Mouse (Mus musculus) forebrain, embryonic 14.5 days (tissue): Measurements from ENCODE around the gene Galns. TPM values are rescaled to one million over a fixed set of nuclear protein-coding genes. Genes with fewer than 3 reads are reported as not detected.

Experiments used
- ATAC-seq: fragments of 200-750 bp; cut with Nextera tagmentation; 2 replicates; pipeline ENCODE4 v1.8.0; 2017; ENCODE audit warnings: mild to moderate bottlenecking, moderate library complexity
- DNase-seq: peaks from one replicate; pipeline ENCODE4 v3.0.0-alpha.2; 2015; ENCODE audit warnings: low spot score
- H3K27ac ChIP-seq: fragments of 300-500 bp; sonication (generic); 2 replicates; pipeline ENCODE4 v1.5.1; 2014; ENCODE audit warnings: low read depth, mild to moderate bottlenecking, control low read depth, low read length, moderate library complexity
- H3K27me3 ChIP-seq: fragments of 300-500 bp; sonication (generic); replicated peaks from 2 replicates; pipeline ENCODE4 v1.6.1; 2014; ENCODE audit warnings: low read length, control low read depth, mixed read lengths; ENCODE audit not compliant: control insufficient read depth, insufficient read depth
- H3K36me3 ChIP-seq: fragments of 300-500 bp; sonication (generic); 2 replicates; pipeline ENCODE4 v1.6.1; 2014; ENCODE audit warnings: low read length, control low read depth; ENCODE audit not compliant: control insufficient read depth, insufficient read depth
- H3K4me1 ChIP-seq: fragments of 300-500 bp; sonication (generic); 2 replicates; pipeline ENCODE4 v1.6.1; 2014; ENCODE audit warnings: antibody characterized with exemption, low read length, control low read depth; ENCODE audit not compliant: control insufficient read depth, insufficient read depth
- H3K4me2 ChIP-seq: fragments of 300-500 bp; sonication (generic); 2 replicates; pipeline ENCODE4 v1.6.1; 2014; ENCODE audit warnings: mild to moderate bottlenecking, control low read depth, low read length
- H3K4me3 ChIP-seq: fragments of 300-500 bp; sonication (generic); 2 replicates; pipeline ENCODE4 v1.5.1; 2014; ENCODE audit warnings: low read depth, low read length, control low read depth
- H3K9ac ChIP-seq: fragments of 300-500 bp; sonication (generic); 2 replicates; pipeline ENCODE4 v1.6.1; 2014; ENCODE audit warnings: mild to moderate bottlenecking, low read length, control low read depth, moderate library complexity
- H3K9me3 ChIP-seq: fragments of 300-500 bp; sonication (generic); replicated peaks from 2 replicates; pipeline ENCODE4 v1.6.1; 2016; ENCODE audit warnings: low read length, control low read depth, mixed read lengths; ENCODE audit not compliant: control insufficient read depth
- WGBS: fragments of 180-500 bp; shearing (Covaris S2); extraction: QIAGEN DNeasy Blood & Tissue Kit; methylation state at CpG from one replicate; pipeline ENCODE4 v1.1.7; 2014; 5-methylcytosine and 5-hydroxymethylcytosine counted together
- polyA plus RNA-seq: library from polyadenylated mRNA; unstranded; fragments of >200 nt; fragmentation: Nextera tagmentation; extraction: Ambion mirVana; gene quantifications from 2 replicates; pipeline ENCODE4 v1.2.1, GENCODE M21; 2014

The Galns gene
- polyA plus RNA-seq, 1 experiment from 2014 or later: 3.5 TPM

DNA sequence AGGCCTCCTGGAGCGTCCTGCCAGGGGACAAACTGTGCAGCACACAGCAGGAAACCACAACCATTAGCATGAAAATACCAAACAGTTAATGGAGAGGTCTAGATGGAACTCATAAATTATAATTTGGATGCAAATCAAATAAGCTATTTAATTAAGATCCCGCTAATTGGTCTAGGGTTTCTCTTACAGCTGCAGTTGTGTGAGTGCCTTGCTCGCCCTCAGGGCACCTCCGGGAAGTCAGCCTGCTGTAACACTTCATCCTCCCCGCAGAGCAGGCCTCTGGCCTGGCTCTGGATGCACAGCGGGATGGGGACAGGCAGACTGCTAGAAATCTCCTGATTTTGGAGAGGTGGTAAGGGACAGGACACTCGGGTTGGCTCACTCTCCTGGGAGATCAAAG, 25.1 kb downstream of the Galns start:
- Histone ChIP-seq H3K36me3 (no peaks in the 10 kb centered on the region), H3K9me3 (no peaks in the 10 kb centered on the region), H3K27me3 (no peaks in the 10 kb centered on the region), H3K27ac (no peak overlapping the region), H3K4me2 (no peak overlapping the region), H3K4me3 (no peak overlapping the region), H3K9ac (no peak overlapping the region), H3K4me1 (peaks cover 5% of the 10 kb centered on the region; the same call in 1 of the 2 replicates)
- 17% methylated on average over 7 of the region's 7 CpGs for WGBS
- ATAC-seq: 0 out of 2 replicates have a peak, but pooled peaks have one; percentile 34
- DNase-seq: peak; percentile 61

DNA sequence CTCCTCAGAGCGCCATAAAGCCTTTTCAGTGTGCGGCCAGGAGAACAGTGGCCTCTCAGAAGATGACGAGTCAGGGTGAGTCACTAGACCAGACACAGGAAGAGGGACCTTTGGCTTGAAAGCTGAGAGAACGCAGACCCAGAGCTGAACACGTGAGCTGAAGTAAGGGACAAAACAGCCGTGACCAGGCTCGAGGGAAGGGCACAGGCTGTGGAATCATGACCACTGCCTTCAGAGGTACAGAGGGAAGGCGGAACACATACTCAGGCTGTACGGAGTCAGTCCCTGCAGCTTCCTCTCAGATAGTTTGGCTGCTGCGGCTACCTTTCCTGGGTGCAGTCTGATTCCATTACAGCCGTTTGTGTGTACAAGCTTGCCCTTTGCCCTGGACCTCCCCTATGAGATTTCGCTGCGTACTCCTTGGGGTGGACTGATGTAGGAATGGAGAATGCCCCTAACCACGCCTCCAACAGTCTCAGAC, 25.8 kb downstream of the Galns start:
- H3K36me3 ChIP-seq: no peaks in the 10 kb centered on the region
- H3K9me3 ChIP-seq: no peaks in the 10 kb centered on the region
- H3K27ac ChIP-seq: no peak overlapping the region
- H3K27me3 ChIP-seq: no peaks in the 10 kb centered on the region
- WGBS: 80% methylated on average over 14 of the region's 14 CpGs
- peaks cover 5% of the 10 kb centered on the region; the same call in 1 of the 2 replicates for H3K4me1 ChIP-seq
- H3K4me3 ChIP-seq: no peak overlapping the region
- H3K9ac ChIP-seq: no peak overlapping the region
- DNase-seq (no peak), ATAC-seq (no peak)
- no peak overlapping the region for H3K4me2 ChIP-seq

- 82% methylated on average over 9 of the region's 9 CpGs for WGBS
- Histone ChIP-seq H3K4me1 (peaks cover 5% of the 10 kb centered on the region; the same call in 1 of the 2 replicates), H3K9me3 (no peaks in the 10 kb centered on the region), H3K4me2 (no peak overlapping the region), H3K9ac (no peak overlapping the region), H3K27ac (no peak overlapping the region), H3K27me3 (no peaks in the 10 kb centered on the region), H3K36me3 (no peaks in the 10 kb centered on the region), H3K4me3 (no peak overlapping the region)
- ATAC-seq (no peak), DNase-seq (no peak)
These were observed 26.3 kb downstream of the Galns start for GRCm38 (mm10) chr8:122584981-122585380.

- Histone ChIP-seq H3K4me3 (no peak overlapping the region), H3K4me1 (peaks cover 11% of the 10 kb centered on the region), H3K36me3 (no peaks in the 10 kb centered on the region), H3K9ac (no peak overlapping the region), H3K27me3 (no peaks in the 10 kb centered on the region), H3K4me2 (no peak overlapping the region), H3K27ac (no peak overlapping the region), H3K9me3 (no peaks in the 10 kb centered on the region)
- DNase-seq (no peak), ATAC-seq (no peak)
- WGBS: 78% methylated on average over 14 of the region's 15 CpGs
These were observed 30.3 kb downstream of the Galns start for GRCm38 (mm10) chr8:122580926-122581325.

GRCm38 (mm10) chr8:122579196-122579595, 32.1 kb downstream of the Galns start:
- no peak for ATAC-seq
- 0 out of 2 replicates have a peak overlapping the region, but pooled peaks have one; percentile 17 for H3K9ac ChIP-seq
- peaks cover 15% of the 10 kb centered on the region for H3K4me1 ChIP-seq
- H3K9me3 ChIP-seq: no peaks in the 10 kb centered on the region
- H3K36me3 ChIP-seq: 0 out of 2 replicates have a peak, but pooled peaks cover 6% of the 10 kb centered on the region
- H3K27me3 ChIP-seq: no peaks in the 10 kb centered on the region
- WGBS: 20% methylated on average over 7 of the region's 7 CpGs
- no peak overlapping the region for H3K27ac ChIP-seq
- no peak for DNase-seq
- no peak overlapping the region for H3K4me3 ChIP-seq
- H3K4me2 ChIP-seq: no peak overlapping the region

DNA sequence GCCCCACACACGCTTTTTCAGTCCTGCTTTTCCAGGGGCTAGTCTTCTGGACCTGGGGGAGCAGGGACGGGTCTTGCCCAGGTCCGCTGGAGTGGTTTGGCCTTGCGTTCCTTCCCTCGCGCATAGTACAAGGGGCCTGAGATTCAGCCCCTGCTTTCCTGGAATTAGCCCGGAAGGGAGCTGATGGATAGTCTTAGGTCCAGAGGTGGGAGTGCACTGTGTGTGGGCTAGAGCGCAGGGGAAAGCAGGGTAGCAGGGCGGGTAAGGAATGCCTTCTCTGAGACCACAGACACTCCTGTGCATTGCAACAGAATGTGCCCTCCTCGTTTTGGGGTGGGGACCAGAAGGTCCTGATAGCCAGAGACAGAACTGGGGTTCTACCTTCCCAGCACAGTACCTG, 34.1 kb downstream of the Galns start:
- Histone ChIP-seq H3K27ac (peak overlapping the region; percentile 14; the same call in 1 of the 2 replicates), H3K9ac (peak overlapping the region; percentile 82), H3K4me3 (peak overlapping the region; percentile 51), H3K27me3 (no peaks in the 10 kb centered on the region), H3K9me3 (no peaks in the 10 kb centered on the region), H3K4me2 (peak overlapping the region; percentile 83), H3K4me1 (peaks cover 15% of the 10 kb centered on the region), H3K36me3 (peaks cover 13% of the 10 kb centered on the region)
- DNase-seq (no peak), ATAC-seq (peak; percentile 30)
- 44% methylated on average over 10 of the region's 10 CpGs for WGBS

DNA sequence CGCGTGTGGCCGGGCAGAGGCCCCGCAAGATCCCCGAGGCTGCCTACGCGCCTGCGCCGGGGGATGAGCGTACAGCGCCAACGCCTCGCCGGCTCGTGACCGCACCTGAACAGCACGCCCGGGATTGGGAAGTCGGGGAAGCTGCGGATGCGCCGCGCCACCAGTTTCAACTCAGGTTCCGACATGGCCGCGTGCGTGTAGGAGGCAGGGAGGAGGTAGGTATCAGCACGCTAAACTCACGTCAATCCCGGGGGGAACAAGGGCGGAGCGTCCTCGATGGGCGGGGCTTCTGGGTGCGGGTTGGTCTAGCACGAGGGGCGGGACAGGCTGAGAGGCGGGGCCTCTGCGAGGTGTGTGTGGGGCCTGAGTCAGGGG, 34.6 kb downstream of the Galns start, which contains the start of gene Aprt:
Gene Aprt, minus strand, starts transcription at position 262 of the 375 bp plus-strand sequence.
- under 1% methylated on average over 39 of the region's 39 CpGs for WGBS
- DNase-seq (peak; percentile 95), ATAC-seq (peak; percentile 94)
- peaks cover 15% of the 10 kb centered on the region for H3K4me1 ChIP-seq
- peak within 1 kb of the TSS; percentile 82 for H3K9ac ChIP-seq
- H3K36me3 ChIP-seq: peaks cover 18% of the 10 kb centered on the region
- peak within 1 kb of the TSS; percentile 83 for H3K4me2 ChIP-seq
- H3K27me3 ChIP-seq: no peaks in the 10 kb centered on the region
- H3K4me3 ChIP-seq: peak within 1 kb of the TSS; percentile 51
- H3K27ac ChIP-seq: peak within 1 kb of the TSS; percentile 50; the same call in 1 of the 2 replicates
- H3K9me3 ChIP-seq: no peaks in the 10 kb centered on the region

DNA sequence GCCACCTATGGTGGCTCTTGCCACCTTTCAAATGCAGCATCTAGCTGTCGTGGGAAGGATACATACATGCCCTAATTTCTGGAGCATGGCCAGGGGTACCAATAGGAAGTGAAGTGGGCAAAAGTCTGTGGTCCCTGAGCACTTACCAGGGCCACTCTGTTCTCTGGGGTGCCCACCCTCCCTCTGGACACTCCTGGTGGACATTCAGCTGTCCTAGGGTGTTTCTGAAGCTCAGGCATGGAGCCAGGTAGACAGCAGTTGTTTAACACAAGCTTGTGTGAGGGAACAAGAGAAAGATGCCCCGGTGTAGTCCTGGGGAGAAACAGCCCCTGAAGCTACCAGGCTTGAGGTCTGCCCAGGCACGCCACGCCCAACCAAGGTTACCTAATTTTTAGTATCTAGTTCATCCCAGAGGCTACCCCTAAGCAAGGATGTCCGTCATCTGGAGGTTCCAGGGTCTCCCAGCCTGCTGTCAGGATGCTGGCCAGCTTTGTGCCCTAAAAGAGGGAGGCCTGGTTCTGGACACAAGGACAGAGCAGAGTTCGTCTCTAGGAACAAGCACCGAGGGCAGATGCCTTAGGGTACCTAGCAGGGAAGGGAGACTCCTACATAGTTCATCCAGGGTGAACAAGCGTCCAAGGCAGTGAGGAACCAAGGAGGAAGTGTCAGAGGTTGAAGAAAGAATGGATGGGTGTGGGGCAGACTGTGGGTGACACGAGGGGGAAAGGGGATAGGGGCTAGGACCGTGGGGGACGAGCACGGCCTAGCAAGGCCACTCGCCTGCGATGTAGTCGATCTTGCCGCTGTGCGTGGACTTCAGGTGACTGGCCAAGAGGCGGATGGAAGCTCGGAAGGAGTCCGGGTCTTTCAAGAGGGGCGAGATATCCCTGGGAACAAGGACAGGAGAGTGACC, 35.3 kb downstream of the Galns start:
- Histone ChIP-seq H3K4me3 (peak overlapping the region; percentile 51), H3K4me2 (peak overlapping the region; percentile 83), H3K4me1 (peaks cover 15% of the 10 kb centered on the region), H3K9me3 (no peaks in the 10 kb centered on the region), H3K27me3 (no peaks in the 10 kb centered on the region), H3K36me3 (peaks cover 25% of the 10 kb centered on the region), H3K27ac (peak overlapping the region; percentile 50; the same call in 1 of the 2 replicates), H3K9ac (peak overlapping the region; percentile 82)
- DNase-seq (no peak), ATAC-seq (peak; percentile 35)
- WGBS: 18% methylated on average over 21 of the region's 21 CpGs

DNA sequence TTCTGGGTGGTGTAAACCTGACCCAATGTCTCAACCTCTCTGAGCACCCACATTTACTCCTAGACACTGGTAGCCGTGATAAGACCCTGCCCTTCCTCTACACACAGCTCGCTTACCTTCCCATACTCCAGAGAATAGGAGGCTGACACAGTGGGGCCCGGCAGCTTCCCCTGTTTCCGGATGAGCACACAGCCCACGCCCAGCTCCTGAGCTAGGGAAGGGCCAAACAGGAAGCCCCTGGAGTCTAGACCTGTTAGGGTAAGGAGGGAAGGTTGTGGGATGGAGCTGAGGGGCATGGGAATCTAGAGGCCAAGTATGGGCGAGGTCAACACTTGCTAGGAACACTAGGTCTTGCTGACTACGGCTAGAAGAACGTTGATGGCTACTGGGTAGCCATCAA, 36.0 kb downstream of the Galns start:
- Histone ChIP-seq H3K4me3 (no peak overlapping the region), H3K4me2 (peak overlapping the region; percentile 83), H3K9me3 (no peaks in the 10 kb centered on the region), H3K27me3 (no peaks in the 10 kb centered on the region), H3K36me3 (peaks cover 30% of the 10 kb centered on the region), H3K27ac (no peak overlapping the region), H3K9ac (no peak overlapping the region), H3K4me1 (peaks cover 15% of the 10 kb centered on the region)
- 83% methylated on average over 8 of the region's 8 CpGs for WGBS
- ATAC-seq (no peak), DNase-seq (no peak)
